Mouse (Mus musculus) G1E (cell line): ENCODE measurements at regions not wholly inside any gene's neighbourhood (a gene's known extent, or its start where the extent isn't known, plus 50 kb on each side); places are given as distances from the start of the nearest gene placed in this dataset.

ENCODE experiments used
- CTCF ChIP-seq: IDR thresholded peaks from 2 replicates; pipeline ENCODE4 v1.5.1; 2012; ENCODE audit warnings: low read depth, low read length, inconsistent platforms, mixed read lengths
- GATA1 ChIP-seq: IDR thresholded peaks from 2 replicates; pipeline ENCODE4 v1.6.1; 2012; ENCODE audit warnings: borderline replicate concordance, low read length, inconsistent platforms, mixed read lengths
- GATA2 ChIP-seq: IDR thresholded peaks from 2 replicates; pipeline ENCODE4 v1.6.1; 2012; ENCODE audit warnings: low read depth, low read length, inconsistent platforms, borderline replicate concordance
- POLR2AphosphoS5 ChIP-seq: IDR thresholded peaks from 2 replicates; pipeline ENCODE4 v1.6.1; 2012; ENCODE audit warnings: low read depth, low read length, inconsistent platforms; ENCODE audit not compliant: insufficient replicate concordance
- TAL1 ChIP-seq: conservative IDR thresholded peaks from 2 replicates; pipeline ENCODE4 v1.6.1; 2012; ENCODE audit warnings: low read depth, low read length, inconsistent platforms, mixed read lengths

- TF ChIP-seq CTCF = no peak
- TF ChIP-seq GATA1 = no peak
- no peak for TF ChIP-seq TAL1
- TF ChIP-seq POLR2AphosphoS5 = no peak
- TF ChIP-seq GATA2 = no peak
These were observed 2108.3 kb downstream of the 4930444P10Rik start for GRCm38 (mm10) chr1:13984833-13985232.
